Mouse (Mus musculus) bone marrow, adult 2 months (tissue): ENCODE measurements at regions not wholly inside any gene's neighbourhood (a gene's known extent, or its start where the extent isn't known, plus 50 kb on each side); places are given as distances from the start of the nearest gene placed in this dataset.

Experiments used
- CTCF ChIP-seq: fragments of 200-500 bp; IDR thresholded peaks from 2 replicates; pipeline ENCODE4 v1.5.1; 2011; ENCODE audit warnings: low read length, control low read depth; ENCODE audit not compliant: control insufficient read depth, insufficient read depth
- POLR2A ChIP-seq: fragments of 200-500 bp; IDR thresholded peaks from 2 replicates; pipeline ENCODE4 v1.6.1; 2011; ENCODE audit warnings: low read depth, mild to moderate bottlenecking, control low read depth, low read length, borderline replicate concordance; ENCODE audit not compliant: control insufficient read depth

GRCm38 (mm10) chr4:61962315-61962714 lies 91.6 kb downstream of the Mup20 start:
- TF ChIP-seq CTCF, result no peak
- TF ChIP-seq POLR2A, result no peak
